Mouse (Mus musculus) neutrophil, adult 83 days (primary cell): ENCODE data around the gene Dffa. TPM values are rescaled to one million over a fixed set of nuclear protein-coding genes. Genes with fewer than 3 reads are reported as not detected.

ENCODE experiments used
- total RNA-seq, 2 experiments: library from RNA; stranded (reverse); gene quantifications; one replicate each; pipeline ENCODE4 v1.2.4; 2023

Dffa gene
- 10 to 100 TPM; 18.1 to 21.5 TPM for total RNA-seq

DNA sequence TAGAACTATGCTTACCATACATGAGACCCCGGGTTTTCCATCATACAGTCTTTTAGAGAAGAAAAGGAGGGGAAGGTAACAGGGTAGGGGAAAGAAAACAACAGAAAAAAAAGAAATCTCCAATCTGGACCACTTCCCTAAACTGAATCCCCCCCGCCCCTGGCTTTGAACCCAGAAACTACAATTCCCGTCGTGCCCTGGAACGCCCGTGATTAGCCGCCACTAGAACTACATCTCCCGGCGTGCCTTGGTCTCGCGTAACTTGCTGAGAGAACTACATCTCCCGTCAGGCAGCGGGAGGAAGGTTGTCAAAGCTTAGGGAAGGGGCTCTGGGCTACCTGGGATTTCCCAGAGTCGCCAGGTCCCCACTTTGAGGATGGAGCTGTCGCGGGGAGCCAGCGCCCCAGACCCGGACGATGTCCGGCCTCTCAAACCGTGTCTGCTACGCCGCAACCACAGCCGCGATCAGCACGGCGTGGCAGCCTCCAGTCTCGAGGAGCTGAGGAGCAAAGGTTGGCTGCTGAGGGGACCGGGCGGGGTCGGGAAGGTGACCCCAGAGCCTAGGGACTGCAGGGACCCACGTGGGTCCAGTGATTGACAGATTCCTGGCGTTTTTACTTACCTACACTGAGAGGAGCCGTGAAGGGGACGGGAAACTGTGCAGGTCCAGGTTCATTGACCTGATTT, at the start of gene Dffa:
Gene Dffa, plus strand, starts transcription at position 272 of the 687 bp plus-strand sequence.

GRCm38 (mm10) chr4:149099369-149100017, 4.5 kb upstream of the Dffa start, which contains the start of gene Pex14:
TSS of gene Pex14 (minus strand) at chr4:149099876.

DNA sequence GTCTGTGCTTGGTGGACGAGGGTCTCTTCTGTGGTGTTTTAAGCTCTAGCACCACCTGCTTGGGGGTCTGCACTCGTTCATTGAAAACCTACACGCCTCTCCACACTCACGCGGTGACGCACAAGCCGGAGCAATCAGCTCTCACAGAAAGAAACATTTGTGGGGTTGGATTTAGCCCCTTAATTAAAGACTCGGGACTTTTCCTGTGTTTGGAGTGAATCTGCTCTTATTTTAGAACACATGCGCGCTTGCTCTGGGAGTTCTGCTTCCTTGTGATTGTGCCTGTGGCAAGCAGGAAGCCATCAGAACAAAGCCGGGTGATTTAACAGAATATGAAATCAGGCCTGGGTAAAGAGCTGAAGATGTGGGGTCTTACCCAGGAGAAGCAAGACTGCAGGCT, 22.7 kb downstream of the Dffa start, which contains the start of gene Cort:
Gene Cort, minus strand, starts transcription at position 101 of the 400 bp plus-strand sequence.

DNA sequence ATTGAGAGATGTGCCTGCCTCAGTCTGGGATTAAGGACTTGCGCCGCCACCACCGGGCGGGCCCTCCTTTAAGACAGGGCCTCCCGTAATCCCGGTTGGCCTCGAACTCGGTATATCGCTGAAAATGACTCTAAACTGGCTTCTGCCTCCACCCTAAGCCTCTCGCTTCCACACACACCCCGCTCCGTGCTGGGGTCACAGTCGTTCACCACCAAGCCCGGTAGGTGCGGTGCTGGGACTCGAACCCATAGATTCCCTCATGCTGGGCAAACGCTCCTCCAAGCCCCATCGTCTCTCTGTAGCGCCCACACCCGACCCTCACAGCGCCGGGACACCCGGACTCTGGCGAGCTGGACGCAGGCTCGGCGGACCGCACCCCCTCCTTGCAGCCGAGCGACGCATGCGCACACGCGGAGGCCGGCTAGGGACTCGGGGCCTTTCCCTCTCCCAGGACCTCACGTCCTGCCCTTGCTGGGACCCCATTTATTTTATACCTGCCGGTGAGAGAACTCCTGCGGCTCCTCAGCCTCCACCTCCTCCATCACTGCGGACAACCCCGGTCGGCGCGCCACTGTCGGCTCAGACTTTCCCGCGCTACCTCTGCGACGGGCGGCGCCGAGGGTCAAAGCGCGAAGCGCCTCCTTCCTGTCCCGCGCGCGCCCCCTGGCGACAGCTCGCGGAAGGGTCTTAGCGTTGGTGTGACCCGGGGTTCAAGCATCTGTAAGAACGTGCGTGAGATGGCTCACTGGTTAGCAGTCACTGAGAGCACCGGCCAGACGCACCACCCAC, 33.2 kb downstream of the Dffa start, which contains the start of gene Cenps:
Gene Cenps, minus strand, starts transcription at position 648 of the 789 bp plus-strand sequence.

DNA sequence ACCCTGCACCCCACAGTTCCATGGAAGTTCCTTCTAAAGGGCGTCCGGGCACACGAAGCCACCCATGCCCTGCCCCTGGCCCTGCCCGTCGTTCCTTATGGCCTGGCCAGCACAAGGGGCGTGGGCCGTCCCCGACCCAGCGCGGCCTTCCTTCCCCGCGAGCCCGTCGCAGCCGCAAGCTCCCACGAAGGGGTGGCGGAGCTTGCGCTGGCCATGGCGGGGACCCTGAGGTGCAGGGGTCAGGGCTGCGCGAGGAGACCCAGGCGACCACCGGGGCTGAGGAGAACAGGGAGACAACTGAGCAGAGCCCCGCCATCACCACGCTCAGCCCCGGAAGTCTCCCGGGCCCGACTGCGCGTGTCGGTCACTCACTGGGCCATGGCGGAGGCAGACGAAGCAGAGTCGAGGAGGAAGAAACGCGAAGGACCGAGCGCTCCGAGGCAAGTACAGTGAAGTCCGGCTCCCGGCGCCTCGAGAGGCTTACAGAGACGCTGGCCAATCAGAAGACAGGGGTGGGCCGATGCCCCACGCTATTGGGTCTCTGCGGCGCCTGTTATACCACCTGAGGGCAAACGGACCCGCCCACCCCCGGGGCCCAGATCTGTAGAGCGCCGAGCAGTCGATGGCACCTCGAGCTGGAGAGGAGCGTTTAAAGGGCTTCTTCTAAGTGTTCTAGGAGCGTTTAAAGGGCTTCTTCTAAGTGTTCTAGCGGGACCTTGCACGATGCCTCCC, 62.4 kb downstream of the Dffa start, which contains the start of gene Pgd:
Gene Pgd, minus strand, starts transcription at position 557 of the 732 bp plus-strand sequence.

Other genes starting within 250 kb of the Dffa start
- 10 to 100 TPM; 16.9 to 18.3 TPM for gene Pex14, start 4.3 kb upstream of the Dffa start, total RNA-seq
- 1 to 10 TPM in 1 of 2 experiments, under 1 TPM in 1; 0.55 to 1.7 TPM for gene Cort, start 22.6 kb downstream of the Dffa start, total RNA-seq
- 10 to 100 TPM; 12.4 to 15.1 TPM for gene Cenps, start 33.5 kb downstream of the Dffa start, total RNA-seq
- gene Pgd, start 62.6 kb downstream of the Dffa start, total RNA-seq = 100 to 1,000 TPM; 690 to 702 TPM
- 10 to 100 TPM; 53.6 to 56.7 TPM for gene Kif1b, start 203.5 kb downstream of the Dffa start, total RNA-seq